Mouse (Mus musculus) heart, postnatal 36 days (tissue): ENCODE results near the gene Junb. TPM values are rescaled to one million over a fixed set of nuclear protein-coding genes. Genes with fewer than 3 reads are reported as not detected.
A peak's percentile ranks its signal among the peaks of the same experiment; 100 is the strongest.

Experiments used
- DNase-seq, 2 experiments: peaks; one replicate each; pipeline ENCODE4 v3.0.0; 2021 to 2022
- intact Hi-C: fragments of 180-260 bp; cut with DNase I; formaldehyde crosslinking; loops from one replicate; pipeline ENCODE4 v1.15.1; 2025
- total RNA-seq, 2 experiments: library from RNA; stranded (reverse); gene quantifications; 2 replicates each; pipeline ENCODE4 v1.2.3; 2021

The Junb gene
- total RNA-seq, 2 experiments from 2014 or later, result 14.9 to 26.9 TPM

- DNase-seq, result no peak
- intact Hi-C loops, result no loop called here
These were observed 32.6 kb downstream of the Junb start for GRCm38 (mm10) chr8:84945633-84946527.

GRCm38 (mm10) chr8:84945235-84945632, 33.3 kb downstream of the Junb start:
- intact Hi-C loops, result no loop called here
- no peak for DNase-seq

GRCm38 (mm10) chr8:84944478-84945160, 33.9 kb downstream of the Junb start:
- intact Hi-C loops, result no loop called here
- peak in 1 of 2 experiments; percentile 23 for DNase-seq

- no peak for DNase-seq
These were observed 34.8 kb downstream of the Junb start for GRCm38 (mm10) chr8:84943699-84944098.

GRCm38 (mm10) chr8:84937620-84938485, 40.7 kb downstream of the Junb start:
- no peak for DNase-seq

More at GRCm38 (mm10) chr8:84943699-84944098, 34.8 kb downstream of the Junb start:
- intact Hi-C loops, result no loop called here

GRCm38 (mm10) chr8:84936962-84937546, 41.5 kb downstream of the Junb start, which contains the start of gene Mast1:
Mast1 (minus strand) TSS chr8:84937359.
- intact Hi-C loops, result no loop called here
- DNase-seq, result peak; percentile 49 to 50

More at GRCm38 (mm10) chr8:84937620-84938485, 40.7 kb downstream of the Junb start:
- intact Hi-C loops, result no loop called here

- no peak for DNase-seq
- intact Hi-C loops, result no loop called here
These were observed 42.2 kb downstream of the Junb start for GRCm38 (mm10) chr8:84936041-84936961.

- intact Hi-C loops, result no loop called here
- DNase-seq, result no peak
These were observed 43.0 kb downstream of the Junb start for GRCm38 (mm10) chr8:84935489-84935888.

GRCm38 (mm10) chr8:84934860-84935259, 43.7 kb downstream of the Junb start:
- intact Hi-C loops, result no loop called here

GRCm38 (mm10) chr8:84933767-84934559, 44.6 kb downstream of the Junb start:
- DNase-seq, result no peak
- intact Hi-C loops, result no loop called here

More at GRCm38 (mm10) chr8:84934860-84935259, 43.7 kb downstream of the Junb start:
- no peak for DNase-seq

- no peak for DNase-seq
- intact Hi-C loops, result no loop called here
These were observed 47.9 kb downstream of the Junb start for GRCm38 (mm10) chr8:84930582-84930981.

- peak; percentile 65 to 75 for DNase-seq
- intact Hi-C loops, result loop anchor here (1.0 to 5.0 kb wide), 2 partner anchors 34 to 67 kb away; no protein-coding TSS in a partner anchor
These were observed 49.8 kb downstream of the Junb start for GRCm38 (mm10) chr8:84928456-84929306.

- intact Hi-C loops, result loop anchor here (5.0 kb wide), 1 partner anchor 35 kb away; no protein-coding TSS in a partner anchor
These were observed 51.0 kb downstream of the Junb start for GRCm38 (mm10) chr8:84927513-84927912.

GRCm38 (mm10) chr8:84925557-84925956, 53.0 kb downstream of the Junb start:
- intact Hi-C loops, result loop anchor here (5.0 kb wide), 1 partner anchor 37 kb away; no protein-coding TSS in a partner anchor
- no peak for DNase-seq

More at GRCm38 (mm10) chr8:84927513-84927912, 51.0 kb downstream of the Junb start:
- no peak for DNase-seq
